Mouse (Mus musculus) liver, postnatal 0 days (tissue): ENCODE measurements around the gene Kcnc1.

Experiments
- CTCF ChIP-seq: sonication (generic); IDR thresholded peaks from 2 replicates; pipeline ENCODE4 v1.5.1; 2016; ENCODE audit warnings: antibody characterized with exemption, low read depth
- EP300 ChIP-seq: IDR thresholded peaks from 2 replicates; pipeline ENCODE4 v1.6.1; 2016; ENCODE audit warnings: antibody characterized with exemption, low read depth, mild to moderate bottlenecking

DNA sequence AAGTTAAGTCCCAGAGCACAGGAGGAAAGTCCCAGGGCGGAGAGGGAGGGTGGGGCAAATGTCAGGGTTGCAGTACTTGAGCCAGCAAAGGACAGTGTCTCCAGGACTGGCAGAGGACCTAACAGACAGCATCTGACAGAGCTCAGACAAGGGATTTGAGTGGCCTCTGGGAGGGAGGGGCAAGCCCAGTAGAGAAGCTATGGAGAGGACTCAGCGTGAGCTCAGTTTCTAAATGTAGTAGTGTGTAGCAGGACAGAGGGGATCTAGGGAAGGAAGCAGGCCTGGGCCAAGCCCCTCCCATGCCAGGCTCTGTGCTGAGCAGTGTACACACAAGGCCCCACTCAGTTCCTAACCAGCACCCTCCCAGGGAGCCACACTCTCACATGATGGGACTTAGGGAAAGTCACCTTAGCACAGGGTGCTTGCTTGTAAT, 85.8 kb downstream of the Kcnc1 start:
- TF ChIP-seq CTCF, result no peak
- no peak for TF ChIP-seq EP300
